Mouse (Mus musculus): ENCODE measurements around the gene Wipi2. TPM values are rescaled to one million over a fixed set of nuclear protein-coding genes. Genes with fewer than 3 reads are reported as not detected.
A peak's percentile ranks its signal among the peaks of the same experiment; 100 is the strongest.

Wipi2 gene
- 30.7 and 31.9 TPM in 2 replicates for polyA plus RNA-seq (2015; fragmentation: Nextera tagmentation; extraction: Ambion mirVana)

GRCm38 (mm10) chr5:142627398-142627797, at the start of gene Wipi2:
Gene Wipi2 (plus strand): TSS chr5:142627698.
- no peak for DNase-seq (ENCODE audit: low spot score)

- no peak for DNase-seq (ENCODE audit: low spot score)
These were observed 49.3 kb upstream of the Wipi2 start for GRCm38 (mm10) chr5:142578192-142578591.

GRCm38 (mm10) chr5:142581517-142581916, 46.0 kb upstream of the Wipi2 start:
- DNase-seq (ENCODE audit: low spot score): peak; percentile 61

- DNase-seq (ENCODE audit: low spot score): no peak
These were observed 43.8 kb upstream of the Wipi2 start for GRCm38 (mm10) chr5:142583616-142584126.

GRCm38 (mm10) chr5:142590953-142591616, 36.4 kb upstream of the Wipi2 start:
- no peak for DNase-seq (ENCODE audit: low spot score)

GRCm38 (mm10) chr5:142595698-142596097, 31.8 kb upstream of the Wipi2 start:
- DNase-seq (ENCODE audit: low spot score): no peak

GRCm38 (mm10) chr5:142596723-142597122, 30.8 kb upstream of the Wipi2 start:
- DNase-seq (ENCODE audit: low spot score): no peak

- no peak for DNase-seq (ENCODE audit: low spot score)
These were observed 29.7 kb upstream of the Wipi2 start for GRCm38 (mm10) chr5:142597648-142598390.

- DNase-seq (ENCODE audit: low spot score): no peak
These were observed 23.1 kb upstream of the Wipi2 start for GRCm38 (mm10) chr5:142604379-142604778.

- DNase-seq (ENCODE audit: low spot score): no peak
These were observed 22.2 kb upstream of the Wipi2 start for GRCm38 (mm10) chr5:142605288-142605687.

GRCm38 (mm10) chr5:142608259-142608988, 19.1 kb upstream of the Wipi2 start, which contains the start of gene Mmd2:
Gene Mmd2 (minus strand): TSS chr5:142608800.
- DNase-seq (ENCODE audit: low spot score): no peak

GRCm38 (mm10) chr5:142608989-142609325, 18.5 kb upstream of the Wipi2 start:
- no peak for DNase-seq (ENCODE audit: low spot score)

- DNase-seq (ENCODE audit: low spot score): no peak
These were observed 17.1 kb upstream of the Wipi2 start for GRCm38 (mm10) chr5:142610362-142610761.

GRCm38 (mm10) chr5:142614513-142614912, 13.0 kb upstream of the Wipi2 start:
- no peak for DNase-seq (ENCODE audit: low spot score)

- DNase-seq (ENCODE audit: low spot score): no peak
These were observed 11.9 kb upstream of the Wipi2 start for GRCm38 (mm10) chr5:142615638-142616037.

GRCm38 (mm10) chr5:142616326-142616725, 11.2 kb upstream of the Wipi2 start:
- no peak for DNase-seq (ENCODE audit: low spot score)

GRCm38 (mm10) chr5:142619866-142620265, 7.6 kb upstream of the Wipi2 start:
- peak; percentile 34 for DNase-seq (ENCODE audit: low spot score)

GRCm38 (mm10) chr5:142621421-142621820, 6.1 kb upstream of the Wipi2 start:
- no peak for DNase-seq (ENCODE audit: low spot score)

- DNase-seq (ENCODE audit: low spot score): no peak
These were observed 5.4 kb upstream of the Wipi2 start for GRCm38 (mm10) chr5:142622134-142622533.

GRCm38 (mm10) chr5:142623080-142623479, 4.4 kb upstream of the Wipi2 start:
- no peak for DNase-seq (ENCODE audit: low spot score)

- DNase-seq (ENCODE audit: low spot score): peak; percentile 98
These were observed 1.5 kb downstream of the Wipi2 start for GRCm38 (mm10) chr5:142628726-142629662.
